Mouse (Mus musculus) embryo, embryonic 11.5 days (tissue): ENCODE measurements around the gene Col6a5.
A peak's percentile ranks its signal among the peaks of the same experiment; 100 is the strongest.
"Not testable (repeated sequence)": the region's sequence is repeated elsewhere in the genome, so short reads cannot be mapped to it uniquely, and the experiment has no call there.

ENCODE experiments used
- DNase-seq: peaks from one replicate; pipeline ENCODE4 v3.0.0-alpha.2; 2012; ENCODE audit warnings: low read depth, low spot score

Gene Col6a5

DNA sequence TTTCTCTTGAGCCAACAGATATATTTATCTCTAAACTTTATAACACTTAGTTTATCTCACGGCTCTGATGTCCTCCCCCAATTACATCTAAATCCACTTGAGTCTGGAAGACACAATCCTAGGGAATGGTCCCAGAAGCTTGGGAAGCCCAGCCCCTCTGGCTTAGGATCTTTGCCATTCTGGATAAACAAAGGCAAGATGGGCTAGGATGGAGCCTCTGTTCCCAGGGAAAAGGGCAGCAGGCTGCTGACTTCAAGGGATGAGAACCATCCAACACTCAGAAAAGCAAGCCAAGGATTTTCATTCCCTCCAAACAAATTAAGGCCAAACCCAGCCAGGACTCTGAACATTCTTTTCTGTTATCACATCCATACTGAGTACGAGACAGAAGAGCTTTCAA is 51.1 kb downstream of the Col6a5 start:
- DNase-seq, result no peak

DNA sequence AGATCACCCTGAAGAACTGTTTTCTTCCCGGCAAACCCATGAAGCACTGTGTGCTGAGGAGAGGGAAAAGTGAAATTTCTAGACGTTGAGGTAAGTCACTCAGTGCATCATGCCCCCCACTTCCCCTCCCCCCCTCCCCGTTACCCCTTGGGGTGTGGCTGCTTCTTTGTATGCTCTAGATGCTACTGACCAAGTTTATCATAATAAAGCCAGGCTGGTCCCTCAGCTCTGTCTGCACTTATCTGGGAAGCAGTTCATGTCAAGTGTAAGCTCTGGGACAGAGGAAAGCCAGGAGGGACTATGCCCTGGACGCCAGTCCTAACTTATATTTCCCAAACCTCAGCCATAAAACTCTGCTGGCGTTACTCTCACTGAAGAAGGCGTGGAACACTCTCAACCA is 53.0 kb downstream of the Col6a5 start:
- DNase-seq, result no peak

DNA sequence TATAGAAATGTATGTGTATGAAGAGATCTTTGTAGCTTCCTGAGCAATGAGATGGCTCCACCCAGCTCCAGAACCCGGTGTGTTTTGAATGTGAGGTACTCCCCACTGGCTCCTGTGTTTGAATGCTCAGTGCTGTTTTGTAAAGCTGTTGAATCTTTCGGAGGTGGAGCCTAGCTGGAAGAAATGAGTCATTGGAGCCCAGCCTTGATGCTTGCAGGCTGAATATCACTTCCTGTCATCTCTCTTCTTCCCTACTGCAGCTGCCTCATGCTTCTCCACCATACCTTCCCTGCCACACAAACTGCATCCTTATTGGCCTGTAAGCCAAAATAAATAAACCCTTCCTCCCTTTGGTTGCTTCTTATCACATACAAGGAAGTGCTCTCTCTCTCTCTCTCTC is 72.9 kb downstream of the Col6a5 start:
- no peak for DNase-seq

DNA sequence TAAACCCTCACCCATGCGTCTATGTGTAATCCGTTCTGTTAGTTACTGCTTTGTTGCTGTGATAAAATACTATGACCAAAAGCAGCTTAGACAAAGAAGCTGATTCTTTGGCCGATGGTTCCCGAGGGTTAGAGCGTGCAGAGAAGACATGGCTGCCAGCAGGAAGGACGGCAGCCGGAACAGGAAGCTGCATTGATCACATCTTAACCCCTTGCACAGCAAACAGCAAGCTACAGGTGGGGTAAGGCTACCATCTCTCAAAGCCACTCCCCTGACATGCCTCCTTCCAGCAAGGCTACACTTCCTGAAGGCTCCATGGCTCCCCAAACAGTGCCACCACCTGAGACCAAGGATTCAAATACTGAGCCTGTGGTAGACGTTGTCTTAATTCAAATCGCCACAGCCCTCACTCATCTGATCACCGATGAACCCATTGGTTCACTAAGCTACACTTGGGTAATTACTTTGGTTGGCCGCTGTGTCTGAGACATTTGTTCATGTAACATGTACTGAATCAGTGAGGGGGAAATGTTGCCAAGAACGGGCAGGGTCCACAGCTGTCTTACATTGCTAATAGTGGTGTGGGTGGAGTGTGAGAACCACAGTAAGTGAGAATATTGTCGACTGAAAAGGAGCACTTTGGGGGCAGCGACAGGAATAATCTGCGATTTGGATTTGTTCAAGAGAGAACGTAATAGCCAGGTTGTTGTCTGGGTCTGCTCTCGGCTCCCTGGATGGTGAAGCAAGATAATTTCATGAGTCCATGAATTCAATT is 75.6 kb downstream of the Col6a5 start:
- no peak for DNase-seq

DNA sequence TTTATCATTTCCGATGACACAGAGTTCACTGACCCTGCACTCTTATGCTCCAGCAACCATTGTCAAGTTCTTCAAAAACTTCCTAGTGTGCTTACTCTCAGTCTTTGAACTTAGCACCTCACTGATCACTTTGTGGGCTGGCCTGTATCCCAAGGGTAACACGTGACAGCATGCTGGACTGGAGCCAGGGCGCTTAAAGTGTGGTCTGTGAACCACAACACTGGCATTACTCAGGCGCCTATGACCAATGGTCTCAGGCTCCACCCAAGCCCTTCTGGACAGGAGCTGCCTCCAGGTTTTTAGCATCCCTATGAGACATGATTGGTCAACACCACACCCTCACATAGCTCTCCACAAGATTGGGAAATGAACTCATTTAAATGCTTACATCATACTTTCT is 79.7 kb downstream of the Col6a5 start:
- DNase-seq, result no peak

DNA sequence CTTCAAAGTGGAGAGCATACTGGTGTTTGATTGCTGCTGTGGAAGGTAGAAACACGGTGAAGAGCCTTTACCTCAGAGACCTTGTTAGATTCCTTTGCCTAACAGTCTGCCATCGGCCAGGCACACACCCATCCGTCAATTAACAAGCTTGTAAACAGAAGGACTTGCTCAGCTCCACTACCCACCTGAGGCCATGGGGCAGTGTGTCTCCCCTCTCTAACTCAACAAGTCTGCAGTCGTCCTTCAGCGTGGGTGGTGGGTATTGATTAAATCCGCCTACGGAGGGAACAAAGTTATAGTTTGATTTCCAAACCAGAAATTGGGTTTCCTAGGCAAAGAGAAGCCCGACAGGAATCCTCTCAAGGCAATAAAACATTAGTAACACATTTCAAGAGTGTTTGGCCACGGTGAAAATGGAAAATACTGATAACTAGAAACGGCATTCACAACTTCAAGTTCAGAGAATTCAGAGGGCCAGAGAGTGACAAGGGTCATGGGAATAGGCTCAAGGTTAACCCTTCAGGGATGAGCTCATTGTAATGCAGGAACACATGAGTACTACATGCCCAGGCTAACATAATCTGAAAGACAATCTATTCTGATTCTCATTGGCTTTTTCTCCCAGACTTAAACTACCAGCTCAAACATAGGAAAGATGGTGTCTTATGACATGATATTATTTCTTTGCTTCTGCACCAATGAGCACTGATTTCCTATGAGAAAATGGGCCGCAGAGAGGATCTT is 81.9 kb downstream of the Col6a5 start:
- DNase-seq, result no peak

DNA sequence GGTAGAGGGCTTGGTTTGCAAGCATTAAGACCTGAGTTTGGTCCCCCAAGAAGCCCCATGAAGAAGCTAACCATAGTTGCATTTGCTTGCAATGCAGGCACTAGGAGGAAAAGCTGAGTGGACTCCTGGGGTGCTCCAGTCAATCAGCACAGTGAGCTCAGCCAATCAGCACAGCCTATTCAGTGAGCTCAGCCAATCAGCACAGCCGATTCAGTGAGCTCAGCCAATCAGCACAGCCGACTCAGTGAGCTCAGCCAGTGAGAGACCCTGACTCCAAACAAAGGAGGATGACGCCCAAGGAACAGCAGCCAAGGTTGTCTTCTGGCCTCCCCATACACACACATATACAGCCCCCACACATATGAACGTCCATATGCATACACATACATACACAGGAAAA is 84.3 kb downstream of the Col6a5 start:
- DNase-seq, result no peak

DNA sequence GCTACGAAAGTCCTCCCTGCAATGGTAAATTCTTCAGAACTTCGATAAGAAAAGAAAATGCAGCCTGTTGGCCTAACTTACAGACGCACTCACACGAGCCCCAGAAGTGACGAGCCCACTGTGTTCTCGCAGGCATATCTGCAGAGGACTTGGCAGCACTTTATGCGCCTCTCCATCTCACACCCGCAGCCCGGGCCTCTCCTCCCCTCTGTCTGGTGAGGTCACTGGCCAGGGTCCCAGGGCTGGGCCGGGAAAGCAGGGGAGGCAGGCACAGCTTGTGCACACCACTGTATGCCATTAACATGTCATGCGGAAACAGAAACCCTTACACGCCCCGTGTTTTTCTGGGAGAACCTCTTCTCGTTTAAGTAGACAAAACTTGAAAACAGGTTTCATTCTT is 88.8 kb downstream of the Col6a5 start:
- no peak for DNase-seq

DNA sequence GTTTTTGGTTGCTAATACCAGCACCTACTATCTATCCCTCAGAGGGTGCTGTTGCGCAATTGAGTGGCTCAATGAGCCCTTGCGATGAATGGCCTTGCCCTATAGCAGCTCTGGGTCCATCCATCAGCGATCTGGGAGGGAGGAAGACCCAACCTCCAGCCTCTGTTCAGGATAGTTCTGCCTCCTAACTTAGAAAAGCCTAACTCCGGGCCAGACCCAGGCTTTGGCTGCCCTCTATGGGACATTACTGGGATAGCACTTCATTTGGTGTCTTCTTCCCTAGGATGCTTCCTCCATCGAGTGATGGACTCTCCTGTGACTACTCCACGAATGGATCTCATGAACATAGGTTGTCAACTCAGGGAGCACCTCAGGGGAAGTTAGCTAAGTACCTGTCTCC is 102.7 kb downstream of the Col6a5 start:
- peak; percentile 46 for DNase-seq

DNA sequence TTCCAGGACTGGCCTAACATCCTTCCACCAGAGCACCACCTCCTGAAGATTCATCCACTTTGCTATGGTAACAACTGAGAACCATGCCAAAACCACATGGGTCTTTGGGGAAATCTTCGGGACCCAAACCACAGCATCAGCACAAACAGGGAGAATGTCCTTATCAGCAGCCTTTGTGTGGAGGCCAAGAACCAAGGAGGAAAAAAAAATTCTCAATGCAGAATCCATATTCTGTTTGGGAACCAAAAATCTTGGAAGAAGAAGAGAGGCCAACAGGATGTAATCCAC is 107.7 kb downstream of the Col6a5 start:
- DNase-seq, result no peak

DNA sequence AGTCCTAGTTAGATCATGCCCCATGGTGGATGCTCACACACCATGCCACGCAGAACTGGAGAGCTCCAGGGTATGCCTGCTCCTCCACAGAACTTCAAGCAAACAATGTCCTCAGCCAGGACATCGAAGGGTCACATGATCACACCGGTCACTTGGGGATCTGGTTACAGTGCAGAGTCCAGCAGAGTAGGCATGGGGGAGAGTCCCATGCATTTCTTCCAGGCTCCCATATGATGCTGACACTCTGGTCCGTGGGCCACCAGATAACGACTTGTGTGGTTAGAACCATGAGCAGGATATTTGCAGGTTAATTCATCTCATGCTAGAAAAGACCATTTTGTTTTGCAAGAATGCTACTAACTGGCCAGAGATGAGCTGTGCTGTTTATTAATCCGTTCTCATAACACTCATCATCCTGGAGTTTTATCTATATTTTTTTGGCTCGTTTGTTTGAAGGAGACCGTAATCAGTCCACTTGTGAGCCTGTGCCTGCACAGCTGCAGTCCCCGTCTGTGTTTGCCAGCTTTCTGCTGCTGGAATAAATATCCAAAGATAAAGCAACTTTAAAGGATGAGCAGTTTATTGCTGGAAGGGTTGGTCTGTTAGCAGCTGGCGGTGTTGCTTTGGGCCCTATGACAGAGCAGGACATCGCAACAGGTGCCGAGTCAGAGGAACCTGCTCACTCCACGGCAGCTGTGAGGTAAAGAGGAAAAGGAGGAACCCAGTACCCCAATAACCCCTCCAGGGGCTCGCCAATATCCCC is 108.2 kb downstream of the Col6a5 start:
- DNase-seq, result no peak

DNA sequence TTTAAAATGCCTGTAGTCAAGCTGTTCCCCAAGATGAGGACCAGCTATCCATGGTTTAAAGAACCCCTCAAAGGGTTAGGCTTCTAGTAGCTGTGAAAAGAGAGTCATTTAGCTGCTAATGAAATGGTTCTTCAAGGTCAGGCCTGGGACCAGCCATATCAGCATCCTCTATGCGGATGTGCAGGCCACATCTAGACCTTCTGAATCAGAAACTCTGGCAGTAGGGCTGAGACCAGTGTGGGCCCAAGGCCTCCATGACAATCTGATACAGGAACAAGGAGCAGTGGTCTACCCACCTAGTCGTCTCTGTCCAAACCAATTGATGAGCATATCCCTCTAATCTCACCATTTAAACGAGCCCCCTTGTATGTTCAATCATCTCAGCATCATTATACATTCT is 109.4 kb downstream of the Col6a5 start:
- DNase-seq, result no peak

DNA sequence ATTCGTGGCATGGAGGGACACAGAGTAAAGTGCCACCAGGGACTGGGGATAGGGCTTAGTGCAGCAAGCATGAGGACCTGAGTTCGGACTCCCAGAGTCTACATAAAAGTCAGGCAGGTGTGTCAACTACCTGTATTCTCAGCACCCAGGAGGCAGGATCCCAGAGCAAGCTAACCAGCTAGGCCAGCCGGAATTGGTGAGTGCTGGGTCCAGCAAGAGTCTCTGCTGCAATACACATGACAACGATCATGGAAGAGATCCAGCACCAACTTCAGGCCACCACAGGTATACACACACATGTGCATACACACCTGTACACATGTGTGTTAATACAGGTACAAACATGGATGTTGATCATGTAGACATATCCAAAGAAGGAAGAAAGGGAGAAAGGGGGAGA is 112.0 kb downstream of the Col6a5 start:
- no peak for DNase-seq

DNA sequence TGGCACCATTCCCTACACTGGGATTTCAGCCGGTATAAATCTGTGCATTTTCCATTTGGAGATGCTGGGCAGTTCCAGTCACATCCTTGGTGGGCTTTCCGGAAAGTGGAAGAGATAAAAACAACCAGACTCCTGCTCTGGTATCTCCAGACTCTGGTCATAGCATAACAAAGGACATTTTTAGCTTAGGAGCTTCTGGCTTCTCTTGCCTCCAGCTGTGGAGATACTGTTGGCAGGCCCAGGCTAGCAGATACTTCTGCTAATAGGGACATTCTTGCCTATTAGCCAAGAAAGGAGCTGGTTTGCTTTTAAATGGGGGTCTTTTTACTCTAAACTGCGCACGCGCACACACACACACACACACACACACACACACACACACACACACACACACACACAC is 113.2 kb downstream of the Col6a5 start:
- DNase-seq, result no peak

DNA sequence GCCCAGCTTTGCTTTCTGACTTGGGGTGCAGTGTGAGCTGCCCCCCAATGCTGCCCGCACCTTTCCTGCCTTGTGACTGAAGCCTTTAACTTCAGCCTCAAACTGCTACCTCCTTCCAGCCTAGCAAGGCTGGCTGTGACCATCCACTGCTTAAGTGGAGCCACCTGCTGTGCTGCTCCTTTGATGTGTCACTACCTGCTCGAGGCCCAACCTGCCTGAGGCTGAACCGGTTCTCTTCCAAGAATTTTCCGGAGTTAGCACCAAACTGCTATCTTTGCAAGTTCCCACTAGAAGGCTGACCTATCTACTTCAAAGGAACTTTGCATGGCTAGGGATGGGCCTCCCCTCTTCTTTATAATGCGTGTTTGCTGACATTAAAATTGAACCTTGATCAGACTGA is 119.1 kb downstream of the Col6a5 start:
- not testable (repeated sequence) for DNase-seq

DNA sequence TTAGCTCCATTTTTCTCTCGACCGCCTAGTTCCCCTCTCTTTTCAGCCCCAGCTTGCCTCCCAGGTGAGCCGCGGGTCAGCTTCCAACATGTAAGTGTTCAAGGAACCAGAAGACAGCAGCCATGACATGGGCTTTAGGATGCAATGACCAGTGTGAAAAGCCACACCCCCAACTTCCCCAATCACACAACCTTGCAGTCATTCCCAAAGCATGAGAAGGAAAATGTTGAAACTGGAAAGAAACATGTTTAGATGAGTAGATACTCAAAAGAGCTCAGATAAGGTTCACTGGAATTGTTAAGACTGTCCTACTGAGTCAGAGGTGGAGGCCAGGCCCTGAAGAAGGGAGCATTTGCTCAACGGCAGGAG is 121.3 kb downstream of the Col6a5 start:
- DNase-seq, result no peak

DNA sequence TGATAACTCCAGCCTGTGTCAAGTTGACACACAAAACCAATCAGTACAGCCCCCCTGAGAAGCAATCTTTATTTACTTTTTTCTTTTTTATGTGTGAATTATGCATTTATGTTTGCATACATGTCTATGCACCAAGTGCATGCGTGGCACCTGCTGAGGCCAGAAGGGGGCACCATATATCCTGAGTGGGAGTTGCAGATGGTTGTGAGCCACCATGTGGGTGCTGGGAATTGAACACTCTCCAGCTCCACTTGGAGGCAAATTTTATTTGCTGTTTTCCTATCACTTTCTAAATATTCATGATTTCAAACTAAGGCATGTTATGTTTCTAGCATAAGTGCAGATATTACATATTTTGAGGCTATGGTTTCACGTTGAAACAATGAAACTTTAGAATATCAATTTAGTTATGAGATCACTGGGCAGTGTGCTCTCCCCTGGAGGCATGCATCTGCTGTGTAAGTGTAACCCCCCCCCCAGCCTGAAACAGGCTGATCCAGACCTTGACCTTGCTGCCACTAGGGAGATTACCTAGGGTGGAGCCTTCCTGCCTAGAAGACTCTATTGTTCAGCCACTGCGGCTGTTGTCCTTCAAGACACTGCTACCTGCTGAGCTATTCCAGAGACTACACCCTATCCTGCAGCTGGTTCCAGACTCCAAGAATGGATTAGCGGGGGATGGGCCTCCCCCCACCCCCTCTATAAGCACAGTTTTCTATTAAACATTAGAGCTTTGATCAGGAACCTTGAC is 121.9 kb downstream of the Col6a5 start:
- no peak for DNase-seq

DNA sequence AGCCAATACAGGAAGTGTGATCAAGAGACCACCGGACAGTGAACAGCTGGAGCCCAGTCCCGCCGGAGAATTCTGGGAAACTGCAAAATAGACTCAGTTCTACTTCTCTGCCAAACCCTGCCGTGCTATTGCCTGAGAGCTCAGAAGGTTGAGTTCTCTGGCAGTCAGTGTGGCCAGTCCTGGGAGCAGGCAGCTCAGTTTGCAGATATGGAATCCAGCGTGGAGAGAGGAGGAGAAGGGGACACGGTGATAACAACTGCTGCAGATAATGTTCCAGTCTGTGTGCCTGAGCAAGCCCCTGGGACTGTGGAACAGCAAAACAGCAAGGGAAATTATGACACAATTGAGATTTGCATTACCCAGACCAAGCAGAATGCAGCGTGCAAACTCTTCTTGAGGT is 124.9 kb downstream of the Col6a5 start:
- no peak for DNase-seq

DNA sequence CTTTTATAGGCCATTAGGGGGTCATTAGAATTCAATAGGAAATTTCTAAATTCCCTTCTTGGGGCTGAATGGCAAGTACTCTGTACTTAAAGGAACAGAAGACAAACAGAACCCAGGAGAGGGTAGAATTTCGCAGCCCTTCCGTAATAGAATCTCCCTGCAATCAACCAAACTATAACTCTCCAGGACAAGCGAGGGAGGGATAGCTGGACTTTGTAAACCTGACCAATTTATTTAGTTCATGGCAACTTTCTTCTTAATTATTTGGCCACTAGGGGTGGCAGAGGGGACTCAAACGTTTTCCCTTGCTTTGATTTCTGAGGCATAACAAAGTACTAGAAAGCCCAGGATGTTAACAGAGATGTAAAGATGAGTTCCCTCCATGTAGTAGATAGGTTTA is 125.6 kb downstream of the Col6a5 start:
- DNase-seq, result no peak

DNA sequence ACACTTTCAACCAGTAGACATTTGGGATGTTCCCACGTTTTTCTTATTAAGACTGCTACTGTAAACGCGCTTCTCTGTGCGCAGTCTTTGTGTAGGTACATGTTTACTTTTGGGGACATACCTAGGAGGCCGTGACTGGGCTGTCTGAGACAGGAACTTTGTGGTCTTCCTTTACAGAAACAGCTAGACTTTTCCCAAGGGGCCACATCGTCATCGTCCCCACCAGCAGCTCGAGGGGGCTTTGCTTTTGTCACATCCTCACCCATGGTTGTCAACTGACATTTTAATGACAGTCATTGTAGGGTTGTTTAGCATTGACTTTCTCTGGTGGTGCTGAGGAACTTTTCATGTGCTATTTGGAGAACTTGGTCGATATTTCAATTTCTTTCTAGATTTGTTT is 129.2 kb downstream of the Col6a5 start:
- DNase-seq, result no peak

DNA sequence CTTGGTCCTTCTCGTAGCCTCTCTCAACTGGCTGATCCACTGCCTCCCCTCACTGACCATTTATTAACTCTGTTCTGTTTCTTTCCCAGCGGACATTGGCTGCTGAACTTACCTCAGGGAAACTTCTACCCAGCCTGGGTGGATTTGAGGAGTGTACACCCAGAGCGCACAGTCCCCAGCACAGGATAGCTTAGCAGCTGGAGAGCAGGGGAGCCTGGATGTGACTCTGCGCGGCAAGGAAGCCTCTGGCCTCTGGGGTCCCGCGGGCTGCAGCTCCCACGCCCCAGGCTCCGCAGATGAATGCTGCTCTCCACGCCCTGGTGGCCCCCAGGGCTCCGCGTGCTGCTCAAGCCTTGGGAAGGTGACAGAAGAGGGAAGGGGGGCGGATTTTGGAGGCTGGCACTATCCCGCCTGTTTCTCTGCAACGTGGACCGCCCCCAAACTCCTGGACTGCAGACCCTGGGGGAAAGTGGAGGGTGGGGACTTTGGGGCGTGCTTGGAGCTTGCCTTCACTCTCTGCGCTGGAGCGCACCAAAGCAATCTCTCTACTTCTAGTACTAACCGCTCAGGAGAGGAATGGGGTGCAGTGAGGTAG is 132.6 kb downstream of the Col6a5 start, which contains the start of gene Col6a6:
Col6a6 (minus strand) TSS at position 370 of the 595 bp plus-strand sequence.
- no peak for DNase-seq
